In the genomic region with DNA sequence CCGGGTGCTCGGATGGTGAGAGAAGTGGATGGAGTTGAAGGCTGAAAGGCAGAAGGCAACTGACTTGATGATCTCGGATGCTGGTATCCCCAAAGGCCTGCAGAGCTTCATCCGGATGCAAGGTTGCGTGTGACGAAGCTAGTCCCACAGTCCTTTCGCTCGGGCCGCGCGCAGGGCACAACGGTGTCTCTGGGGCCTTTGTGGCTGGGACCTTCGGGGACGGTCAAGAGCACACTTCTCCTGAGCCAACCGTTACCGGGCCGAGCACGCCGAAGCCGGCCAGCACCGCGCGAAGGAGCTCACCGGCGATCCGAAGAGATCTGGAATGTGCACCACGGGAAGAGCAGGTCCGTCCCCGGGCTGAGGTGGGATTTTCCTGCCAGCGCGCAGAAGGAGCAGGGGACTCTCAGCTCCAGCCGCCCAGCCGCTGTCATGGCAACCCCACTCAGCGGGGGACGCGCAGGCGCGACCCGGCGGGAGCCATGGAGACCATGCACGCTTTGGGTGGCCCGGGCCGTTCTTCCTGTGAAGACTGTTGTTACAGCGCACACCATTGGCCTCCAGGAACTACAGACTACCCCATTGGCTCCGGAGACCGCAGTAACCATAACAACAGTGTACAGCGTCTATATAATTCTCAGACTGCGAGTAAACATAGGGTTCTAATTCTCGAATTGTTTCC, we compare ENCODE assay signal across 8 mouse cellular contexts. TPM values are rescaled to one million over a fixed set of nuclear protein-coding genes. Genes with fewer than 3 reads are reported as not detected.
A peak's percentile ranks its signal among the peaks of the same experiment; 100 is the strongest.
DNase-seq lines count a peak whose midpoint lies in the region; ATAC-seq lines count a peak whose summit lies in the region.

Gene Ccdc30, minus strand, starts transcription at position 450 of the 682 bp plus-strand sequence.

- no peaks in the 10 kb centered on the region for H3K27me3 ChIP-seq in forebrain, embryonic 11.5 days (ENCODE audit: control insufficient read depth, insufficient read depth, low read length)
- no peaks in the 10 kb centered on the region for H3K27me3 ChIP-seq in heart, embryonic 15.5 days
- no peaks in the 10 kb centered on the region for H3K27me3 ChIP-seq in liver, embryonic 11.5 days (replicated peaks; ENCODE audit: control insufficient read depth, insufficient read depth, low read length)

- H3K36me3 ChIP-seq in forebrain, embryonic 11.5 days (ENCODE audit: control insufficient read depth, insufficient read depth, low read length): no peaks in the 10 kb centered on the region
- no peaks in the 10 kb centered on the region; the same call in 1 of the 2 replicates for H3K36me3 ChIP-seq in heart, embryonic 15.5 days
- no peaks in the 10 kb centered on the region for H3K36me3 ChIP-seq in liver, embryonic 11.5 days (ENCODE audit: control insufficient read depth, insufficient read depth, low read length)

- H3K4me1 ChIP-seq in forebrain, embryonic 11.5 days (replicated peaks; ENCODE audit: control insufficient read depth, insufficient read depth, low read length): 0 out of 2 replicates have a peak, but pooled peaks cover 2% of the 10 kb centered on the region
- H3K4me1 ChIP-seq in heart, embryonic 15.5 days (replicated peaks): peaks cover 25% of the 10 kb centered on the region
- H3K4me1 ChIP-seq in liver, embryonic 11.5 days (replicated peaks; ENCODE audit: control insufficient read depth, insufficient read depth, low read length): peaks cover 7% of the 10 kb centered on the region; the same call in 1 of the 2 replicates

- peak; percentile 86 for DNase-seq in CD4-positive helper T cell, adult 2 months (ENCODE audit: low read depth, low spot score)
- peak; percentile 88 for DNase-seq in brain, embryonic 18.5 days (ENCODE audit: low read depth, low spot score)
- DNase-seq in forebrain, embryonic 11.5 days (ENCODE audit: low spot score): peak; percentile 98
- DNase-seq in kidney, postnatal 10 days: peak; percentile 97
- DNase-seq in liver, embryonic 11.5 days (ENCODE audit: low spot score): peak; percentile 87
- DNase-seq in spleen, postnatal 36 days (ENCODE audit: low spot score in 2 of 2): peak; percentile 84

- peak within 1 kb of the TSS; percentile 61 for H3K4me3 ChIP-seq in forebrain, embryonic 11.5 days (ENCODE audit: low read depth, low read length)
- peak within 1 kb of the TSS; percentile 61 for H3K4me3 ChIP-seq in heart, embryonic 15.5 days
- peak within 1 kb of the TSS; percentile 61 for H3K4me3 ChIP-seq in liver, embryonic 11.5 days (ENCODE audit: low read depth, low read length)

- H3K9ac ChIP-seq in forebrain, embryonic 11.5 days (ENCODE audit: low read length): peak within 1 kb of the TSS; percentile 71
- peak within 1 kb of the TSS; percentile 48 for H3K9ac ChIP-seq in heart, embryonic 15.5 days
- peak within 1 kb of the TSS; percentile 41; the same call in 1 of the 2 replicates for H3K9ac ChIP-seq in liver, embryonic 11.5 days (ENCODE audit: low read depth, low read length)

- no peaks in the 10 kb centered on the region for H3K9me3 ChIP-seq in forebrain, embryonic 11.5 days (ENCODE audit: control insufficient read depth, low read length)
- no peaks in the 10 kb centered on the region for H3K9me3 ChIP-seq in heart, embryonic 15.5 days (replicated peaks)
- H3K9me3 ChIP-seq in liver, embryonic 11.5 days (ENCODE audit: control insufficient read depth, low read length): no peaks in the 10 kb centered on the region

- peak within 1 kb of the TSS; percentile 83 for H3K4me2 ChIP-seq in forebrain, embryonic 11.5 days (ENCODE audit: low read depth, low read length, severe bottlenecking)
- H3K4me2 ChIP-seq in heart, embryonic 15.5 days: peak within 1 kb of the TSS; percentile 94
- peak within 1 kb of the TSS; percentile 93 for H3K4me2 ChIP-seq in liver, embryonic 11.5 days

- peak; percentile 100 for ATAC-seq in forebrain, embryonic 11.5 days (replicated peaks; ENCODE audit: low FRiP score)
- peak; percentile 97 for ATAC-seq in heart, embryonic 15.5 days (replicated peaks; ENCODE audit: insufficient number of reproducible peaks, insufficient read depth, low FRiP score, low read depth)
- peak; percentile 92 for ATAC-seq in liver, embryonic 11.5 days (replicated peaks; ENCODE audit: low FRiP score)
- ATAC-seq in monocyte, adult 5-6 weeks (replicated peaks; ENCODE audit: insufficient number of reproducible peaks, low FRiP score, low TSS enrichment, poor library complexity, severe bottlenecking): peak; percentile 71

- WGBS in forebrain, embryonic 11.5 days: under 1% methylated on average over 49 of the region's 49 CpGs
- WGBS in heart, embryonic 15.5 days: under 1% methylated on average over 49 of the region's 49 CpGs
- WGBS in liver, embryonic 11.5 days: 2% methylated on average over 49 of the region's 49 CpGs

- peak within 1 kb of the TSS; percentile 37; the same call in 1 of the 2 replicates for H3K27ac ChIP-seq in forebrain, embryonic 11.5 days (ENCODE audit: low read depth, low read length)
- no peak within 1 kb of the TSS for H3K27ac ChIP-seq in heart, embryonic 15.5 days
- no peak within 1 kb of the TSS for H3K27ac ChIP-seq in liver, embryonic 11.5 days (ENCODE audit: low read depth, low read length)

RNA-seq across cellular contexts. Expression of gene Ccdc30, which starts in this region (rescaled TPM):
- 10.2 and 11.0 TPM in 2 replicates for polyA plus RNA-seq in forebrain, embryonic 11.5 days (2014; fragmentation: Nextera tagmentation; extraction: Ambion mirVana)
- 2.7 and 3.2 TPM in 2 replicates for polyA plus RNA-seq in heart, embryonic 15.5 days (2015; fragmentation: Nextera tagmentation; extraction: Ambion mirVana)
- polyA plus RNA-seq in liver, embryonic 11.5 days (2014; fragmentation: Nextera tagmentation; extraction: Ambion mirVana): 1.6 and 3.7 TPM in 2 replicates
- 0.32 to 4.8 TPM in 2 of 3 replicates, not detected in the other for total RNA-seq in monocyte, adult 5-6 weeks (2017)
